Mouse (Mus musculus) liver, embryonic 12.5 days (tissue): Measurements from ENCODE around the gene Jak3. TPM values are rescaled to one million over a fixed set of nuclear protein-coding genes. Genes with fewer than 3 reads are reported as not detected.
A peak's percentile ranks its signal among the peaks of the same experiment; 100 is the strongest.

Experiments used
- ATAC-seq: fragments of 200-750 bp; cut with Nextera tagmentation; 2 replicates; pipeline ENCODE4 v1.8.0; 2017; ENCODE audit warnings: moderate number of reproducible peaks, mild to moderate bottlenecking, moderate library complexity
- H3K27ac ChIP-seq: fragments of 300-500 bp; sonication (generic); 2 replicates; pipeline ENCODE4 v1.5.1; 2016; ENCODE audit warnings: mild to moderate bottlenecking
- H3K27me3 ChIP-seq: fragments of 300-500 bp; sonication (generic); replicated peaks from 2 replicates; pipeline ENCODE4 v1.6.1; 2016; ENCODE audit warnings: mild to moderate bottlenecking, moderate library complexity
- H3K36me3 ChIP-seq: fragments of 300-500 bp; sonication (generic); 2 replicates; pipeline ENCODE4 v1.6.1; 2016; ENCODE audit warnings: mild to moderate bottlenecking, moderate library complexity
- H3K4me1 ChIP-seq: fragments of 300-500 bp; sonication (generic); 2 replicates; pipeline ENCODE4 v1.6.1; 2016
- H3K4me2 ChIP-seq: fragments of 300-500 bp; sonication (generic); 2 replicates; pipeline ENCODE4 v1.6.1; 2016; ENCODE audit warnings: mild to moderate bottlenecking, moderate library complexity
- H3K4me3 ChIP-seq: fragments of 300-500 bp; sonication (generic); 2 replicates; pipeline ENCODE4 v1.5.1; 2016; ENCODE audit warnings: mild to moderate bottlenecking, moderate library complexity
- H3K9ac ChIP-seq: fragments of 300-500 bp; sonication (generic); 2 replicates; pipeline ENCODE4 v1.6.1; 2016; ENCODE audit warnings: mild to moderate bottlenecking, moderate library complexity
- H3K9me3 ChIP-seq: fragments of 300-500 bp; sonication (generic); replicated peaks from 2 replicates; pipeline ENCODE4 v1.6.1; 2016; ENCODE audit warnings: mild to moderate bottlenecking, moderate library complexity
- WGBS: fragments of 180-500 bp; shearing (Covaris S2); methylation state at CpG from one replicate; pipeline ENCODE4 v1.1.7; 2016; ENCODE audit not compliant: insufficient replicate concordance; 5-methylcytosine and 5-hydroxymethylcytosine counted together
- polyA plus RNA-seq: library from polyadenylated mRNA; unstranded; fragments of >200 nt; fragmentation: Nextera tagmentation; extraction: Ambion mirVana; gene quantifications from 2 replicates; pipeline ENCODE4 v1.2.1, GENCODE M21; 2016

Gene Jak3
- polyA plus RNA-seq, 1 experiment from 2014 or later = 10.4 TPM

GRCm38 (mm10) chr8:71715531-71715930, 39.4 kb downstream of the Jak3 start:
- peaks cover 27% of the 10 kb centered on the region for H3K27me3 ChIP-seq

GRCm38 (mm10) chr8:71716561-71717053, 40.5 kb downstream of the Jak3 start:
- no peak for ATAC-seq
- H3K9ac ChIP-seq = no peak overlapping the region; the same call in 1 of the 2 replicates
- no peaks in the 10 kb centered on the region for H3K9me3 ChIP-seq
- no peak overlapping the region for H3K4me3 ChIP-seq
- peaks cover 22% of the 10 kb centered on the region for H3K36me3 ChIP-seq
- peaks cover 4% of the 10 kb centered on the region; the same call in 1 of the 2 replicates for H3K4me1 ChIP-seq
- H3K27me3 ChIP-seq = peaks cover 21% of the 10 kb centered on the region
- 76% methylated on average over 13 of the region's 13 CpGs for WGBS
- H3K27ac ChIP-seq = no peak overlapping the region
- no peak overlapping the region for H3K4me2 ChIP-seq

More at GRCm38 (mm10) chr8:71715531-71715930, 39.4 kb downstream of the Jak3 start:
- no peak overlapping the region for H3K27ac ChIP-seq
- no peak overlapping the region for H3K9ac ChIP-seq
- peaks cover 22% of the 10 kb centered on the region for H3K36me3 ChIP-seq
- H3K9me3 ChIP-seq = no peaks in the 10 kb centered on the region
- no peak overlapping the region for H3K4me2 ChIP-seq
- WGBS = 41% methylated on average over 8 of the region's 8 CpGs
- H3K4me3 ChIP-seq = no peak overlapping the region
- H3K4me1 ChIP-seq = peaks cover 3% of the 10 kb centered on the region; the same call in 1 of the 2 replicates
- no peak for ATAC-seq

GRCm38 (mm10) chr8:71717096-71717495, 41.0 kb downstream of the Jak3 start:
- Histone ChIP-seq H3K4me2 (no peak overlapping the region), H3K36me3 (peaks cover 20% of the 10 kb centered on the region), H3K4me1 (peaks cover 9% of the 10 kb centered on the region), H3K4me3 (no peak overlapping the region), H3K27me3 (peaks cover 22% of the 10 kb centered on the region), H3K27ac (no peak overlapping the region), H3K9me3 (no peaks in the 10 kb centered on the region), H3K9ac (no peak overlapping the region; the same call in 1 of the 2 replicates)
- 81% methylated on average over 12 of the region's 12 CpGs for WGBS
- no peak for ATAC-seq

GRCm38 (mm10) chr8:71718252-71718651, 42.2 kb downstream of the Jak3 start:
- peaks cover 16% of the 10 kb centered on the region for H3K36me3 ChIP-seq
- H3K27me3 ChIP-seq = peaks cover 24% of the 10 kb centered on the region
- ATAC-seq = no peak
- H3K9ac ChIP-seq = no peak overlapping the region
- WGBS = 36% methylated on average over 3 of the region's 3 CpGs
- H3K4me3 ChIP-seq = no peak overlapping the region
- H3K4me1 ChIP-seq = peaks cover 21% of the 10 kb centered on the region
- H3K9me3 ChIP-seq = no peaks in the 10 kb centered on the region
- H3K27ac ChIP-seq = no peak overlapping the region
- H3K4me2 ChIP-seq = no peak overlapping the region

- Histone ChIP-seq H3K4me2 (no peak overlapping the region), H3K4me3 (no peak overlapping the region), H3K4me1 (peaks cover 31% of the 10 kb centered on the region), H3K36me3 (peaks cover 16% of the 10 kb centered on the region), H3K9ac (no peak overlapping the region), H3K27ac (no peak overlapping the region), H3K9me3 (no peaks in the 10 kb centered on the region), H3K27me3 (peaks cover 29% of the 10 kb centered on the region)
- ATAC-seq = no peak
- WGBS = 51% methylated on average over 4 of the region's 4 CpGs
Measured at GRCm38 (mm10) chr8:71719218-71719617, 43.1 kb downstream of the Jak3 start.

- peaks cover 33% of the 10 kb centered on the region for H3K27me3 ChIP-seq
- H3K4me2 ChIP-seq = no peak overlapping the region
Measured at GRCm38 (mm10) chr8:71719928-71720457, 43.9 kb downstream of the Jak3 start.

GRCm38 (mm10) chr8:71723047-71723551, 47.0 kb downstream of the Jak3 start:
- H3K36me3 ChIP-seq = 0 out of 2 replicates have a peak, but pooled peaks cover 3% of the 10 kb centered on the region
- peak; percentile 81 for ATAC-seq
- peaks cover 49% of the 10 kb centered on the region for H3K4me1 ChIP-seq
- peak overlapping the region; percentile 53 for H3K4me3 ChIP-seq
- H3K9ac ChIP-seq = peak overlapping the region; percentile 68
- 21% methylated on average over 14 of the region's 14 CpGs for WGBS
- peaks cover 56% of the 10 kb centered on the region for H3K27me3 ChIP-seq
- H3K4me2 ChIP-seq = peak overlapping the region; percentile 97
- no peaks in the 10 kb centered on the region for H3K9me3 ChIP-seq
- H3K27ac ChIP-seq = peak overlapping the region; percentile 68

More at GRCm38 (mm10) chr8:71719928-71720457, 43.9 kb downstream of the Jak3 start:
- Histone ChIP-seq H3K9me3 (no peaks in the 10 kb centered on the region), H3K4me1 (peaks cover 38% of the 10 kb centered on the region), H3K36me3 (peaks cover 16% of the 10 kb centered on the region), H3K4me3 (no peak overlapping the region), H3K27ac (no peak overlapping the region), H3K9ac (no peak overlapping the region)
- ATAC-seq = no peak
- WGBS = 49% methylated on average over 7 of the region's 7 CpGs

GRCm38 (mm10) chr8:71724389-71724788, 48.3 kb downstream of the Jak3 start:
- H3K4me1 ChIP-seq = peaks cover 62% of the 10 kb centered on the region

GRCm38 (mm10) chr8:71725122-71725924, 49.2 kb downstream of the Jak3 start, which contains the start of gene Fcho1:
Gene Fcho1, minus strand, starts transcription at chr8:71725716.
- peak within 1 kb of the TSS; percentile 77 for H3K9ac ChIP-seq
- peaks cover 69% of the 10 kb centered on the region for H3K27me3 ChIP-seq
- no peaks in the 10 kb centered on the region for H3K9me3 ChIP-seq
- 2% methylated on average over 35 of the region's 54 CpGs for WGBS
- peak; percentile 84 for ATAC-seq
- H3K36me3 ChIP-seq = 0 out of 2 replicates have a peak, but pooled peaks cover 1% of the 10 kb centered on the region
- peaks cover 63% of the 10 kb centered on the region for H3K4me1 ChIP-seq
- peak within 1 kb of the TSS; percentile 70 for H3K4me3 ChIP-seq
- peak within 1 kb of the TSS; percentile 97 for H3K4me2 ChIP-seq
- H3K27ac ChIP-seq = no peak within 1 kb of the TSS

More at GRCm38 (mm10) chr8:71724389-71724788, 48.3 kb downstream of the Jak3 start:
- Histone ChIP-seq H3K9ac (peak overlapping the region; percentile 77; the same call in 1 of the 2 replicates), H3K9me3 (no peaks in the 10 kb centered on the region), H3K4me3 (peak overlapping the region; percentile 70; the same call in 1 of the 2 replicates), H3K4me2 (peak overlapping the region; percentile 97), H3K27me3 (peaks cover 65% of the 10 kb centered on the region), H3K36me3 (0 out of 2 replicates have a peak, but pooled peaks cover 3% of the 10 kb centered on the region), H3K27ac (peak overlapping the region; percentile 68; the same call in 1 of the 2 replicates)
- ATAC-seq = no peak
- WGBS = 62% methylated on average over 4 of the region's 4 CpGs

GRCm38 (mm10) chr8:71728240-71728785, 52.2 kb downstream of the Jak3 start:
- Histone ChIP-seq H3K27me3 (peaks cover 68% of the 10 kb centered on the region), H3K27ac (no peak overlapping the region), H3K4me2 (peak overlapping the region; percentile 62), H3K36me3 (no peaks in the 10 kb centered on the region), H3K4me1 (peaks cover 45% of the 10 kb centered on the region), H3K9ac (peak overlapping the region; percentile 33), H3K9me3 (no peaks in the 10 kb centered on the region), H3K4me3 (peak overlapping the region; percentile 14)
- ATAC-seq = no peak
- 2% methylated on average over 20 of the region's 21 CpGs for WGBS

GRCm38 (mm10) chr8:71728826-71729620, 52.9 kb downstream of the Jak3 start:
- no peak for ATAC-seq
- H3K36me3 ChIP-seq = no peaks in the 10 kb centered on the region
- peaks cover 65% of the 10 kb centered on the region for H3K27me3 ChIP-seq
- peak overlapping the region; percentile 62 for H3K4me2 ChIP-seq
- no peaks in the 10 kb centered on the region for H3K9me3 ChIP-seq
- peak overlapping the region; percentile 14 for H3K4me3 ChIP-seq
- peaks cover 37% of the 10 kb centered on the region for H3K4me1 ChIP-seq
- 6% methylated on average over 16 of the region's 16 CpGs for WGBS
- peak overlapping the region; percentile 33; the same call in 1 of the 2 replicates for H3K9ac ChIP-seq
- H3K27ac ChIP-seq = no peak overlapping the region
